Mouse (Mus musculus): ENCODE measurements around the gene Rrp1. TPM values are rescaled to one million over a fixed set of nuclear protein-coding genes. Genes with fewer than 3 reads are reported as not detected.

The Rrp1 gene
- total and polyA plus RNA-seq, 3 experiments, result 273 to 417 TPM; not detected in 1

DNA sequence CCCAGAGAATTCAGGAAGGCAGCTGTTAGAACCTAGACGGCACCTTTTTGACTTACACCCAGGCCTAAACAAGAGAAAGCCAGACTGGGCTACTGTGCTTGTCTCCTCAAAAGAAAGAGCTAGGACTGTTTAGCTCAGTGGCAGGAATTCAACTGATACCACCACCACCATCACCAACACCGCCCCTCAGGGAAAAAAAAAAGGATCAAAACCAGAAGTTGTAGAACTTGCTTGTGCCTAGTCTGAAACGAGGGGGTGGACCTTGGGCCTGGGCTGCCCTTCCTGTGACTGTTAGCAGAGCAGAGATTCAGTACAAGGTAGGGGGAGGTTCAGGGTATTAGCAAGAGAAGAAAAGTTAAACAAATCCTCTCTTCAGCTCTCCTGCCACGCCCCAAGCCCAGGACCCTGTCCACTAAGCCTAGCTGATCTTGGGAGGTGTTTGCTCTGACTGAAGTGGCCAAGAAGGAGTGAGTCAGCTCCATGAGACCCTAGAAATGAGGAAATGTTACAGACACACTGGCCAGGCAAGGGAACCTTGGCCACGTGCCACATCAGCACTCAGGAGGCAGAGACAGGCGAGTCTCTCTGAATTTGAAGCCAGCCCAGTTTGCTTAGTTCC lies 13.4 kb upstream of the Rrp1 start:
- H3K4me1 ChIP-seq (ENCODE audit: control insufficient read depth in 1 of 2, insufficient read depth in 2 of 2, low read length in 2 of 2), result peaks cover 0 to 9% of the 10 kb centered on the region in 2 experiments; a peak in 3 of 4 replicates
- peak overlapping the region; percentile 90 for H3K4me3 ChIP-seq (ENCODE audit: control insufficient read depth in 1 of 2, insufficient read depth in 1 of 2, low read depth in 2 of 2, low read length in 2 of 2)
- TF ChIP-seq ZNF384 (IDR thresholded peaks at IDR 0.05; ENCODE audit: low read depth, low read length) (peak; percentile 56; the same call in 1 of the 2 replicates), TAL1 (IDR thresholded peaks at IDR 0.05; ENCODE audit: low read length) (no peak), BHLHE40 (IDR thresholded peaks at IDR 0.05; ENCODE audit: borderline replicate concordance, low read depth, low read length) (no peak), SMC3 (IDR thresholded peaks at IDR 0.05; ENCODE audit: low read depth, low read length) (no peak)
- H3K36me3 ChIP-seq (ENCODE audit: control insufficient read depth in 1 of 2, insufficient read depth in 2 of 2, low read length in 2 of 2), result peaks cover 0 to 3% of the 10 kb centered on the region in 2 experiments; a peak in 1 of 4 replicates
- peak overlapping the region; percentile 81 for H3K9ac ChIP-seq (ENCODE audit: control insufficient read depth, low read depth, low read length, poor library complexity, severe bottlenecking)
- H3K79me2 ChIP-seq (ENCODE audit: control insufficient read depth, insufficient read depth, low read length, poor library complexity), result peaks cover 5% of the 10 kb centered on the region
- DNase-seq (ENCODE audit: low read depth, low spot score), result peak; percentile 55
- H3K9me3 ChIP-seq (replicated peaks; ENCODE audit: insufficient read depth, low read length), result no peaks in the 10 kb centered on the region
- no peaks in the 10 kb centered on the region for H3K27me3 ChIP-seq (ENCODE audit: control insufficient read depth in 1 of 2, insufficient read depth in 2 of 2, low read length in 2 of 2)
- peak overlapping the region; percentile 38 for H3K27ac ChIP-seq (ENCODE audit: control insufficient read depth, low read depth, low read length)

DNA sequence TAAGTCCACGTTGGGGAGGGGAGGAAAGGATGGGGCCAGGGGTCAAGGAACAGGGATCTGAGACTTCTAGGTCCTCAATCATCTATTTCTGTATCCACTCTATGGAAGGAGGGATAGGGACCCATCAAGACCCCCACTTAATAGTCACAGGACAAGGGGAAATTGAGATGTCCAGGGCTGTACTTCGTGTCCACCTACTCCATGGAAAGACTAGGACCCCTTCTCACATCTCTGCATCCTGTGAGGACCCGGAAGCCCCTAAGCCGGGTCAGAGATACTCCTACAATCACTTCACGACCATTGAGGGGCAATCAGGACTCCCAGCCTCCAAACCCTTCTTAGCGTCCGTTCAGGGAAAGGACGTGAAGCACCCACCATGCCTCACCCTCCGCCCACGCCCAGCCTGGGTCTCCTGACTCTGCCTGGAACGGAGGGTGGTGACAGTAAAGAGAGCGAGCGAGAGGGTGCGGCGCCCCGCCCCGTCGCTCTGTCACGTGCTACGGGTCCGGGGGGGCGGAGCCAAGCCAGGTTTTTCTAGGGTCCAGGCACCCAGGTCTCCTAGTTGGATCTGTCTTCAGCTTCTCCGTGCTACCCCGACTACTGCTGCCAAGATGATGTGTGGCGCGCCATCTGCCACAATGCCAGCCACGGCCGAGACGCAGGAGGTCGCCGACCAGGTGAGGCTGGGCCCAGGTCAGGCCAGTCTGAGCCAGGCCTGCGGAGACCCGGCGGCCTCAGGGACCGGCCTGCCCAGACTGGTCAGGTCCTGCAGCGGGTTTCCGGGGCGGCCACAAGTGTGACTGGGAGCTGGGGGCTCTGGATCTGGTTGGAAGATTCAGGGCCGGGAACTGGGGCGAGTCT lies 12.6 kb upstream of the Rrp1 start, which contains the start of gene Cstb:
TSS of gene Cstb (plus strand) at position 489 of the 861 bp plus-strand sequence.
- Histone ChIP-seq H3K9ac (ENCODE audit: control insufficient read depth, low read depth, low read length, poor library complexity, severe bottlenecking) (peak within 1 kb of the TSS; percentile 81), H3K27me3 (ENCODE audit: control insufficient read depth in 1 of 2, insufficient read depth in 2 of 2, low read length in 2 of 2) (no peaks in the 10 kb centered on the region), H3K9me3 (replicated peaks; ENCODE audit: insufficient read depth, low read length) (no peaks in the 10 kb centered on the region), H3K27ac (ENCODE audit: control insufficient read depth, low read depth, low read length) (peak within 1 kb of the TSS; percentile 38), H3K4me3 (ENCODE audit: control insufficient read depth in 1 of 2, insufficient read depth in 1 of 2, low read depth in 2 of 2, low read length in 2 of 2) (peak within 1 kb of the TSS; percentile 90), H3K79me2 (ENCODE audit: control insufficient read depth, insufficient read depth, low read length, poor library complexity) (peaks cover 5% of the 10 kb centered on the region), H3K4me1 (ENCODE audit: control insufficient read depth in 1 of 2, insufficient read depth in 2 of 2, low read length in 2 of 2) (peaks cover 0 to 9% of the 10 kb centered on the region in 2 experiments; a peak in 3 of 4 replicates), H3K36me3 (ENCODE audit: control insufficient read depth in 1 of 2, insufficient read depth in 2 of 2, low read length in 2 of 2) (peaks cover 0 to 3% of the 10 kb centered on the region in 2 experiments; a peak in 1 of 4 replicates)
- peak; percentile 91 for DNase-seq (ENCODE audit: low read depth, low spot score)
- TF ChIP-seq GATA1 (IDR thresholded peaks at IDR 0.05; ENCODE audit: low read depth, low read length), result no peak
- peak; percentile 95 for TF ChIP-seq USF1 (IDR thresholded peaks at IDR 0.05; ENCODE audit: low read depth, low read length)
- TF ChIP-seq MAZ (IDR thresholded peaks at IDR 0.05; ENCODE audit: low read depth, low read length), result peak; percentile 48; the same call in 1 of the 2 replicates
- TF ChIP-seq RAD21 (IDR thresholded peaks at IDR 0.05; ENCODE audit: low read depth, low read length), result no peak
- peak; percentile 23; the same call in 1 of the 2 replicates for TF ChIP-seq TBP (IDR thresholded peaks at IDR 0.05; ENCODE audit: low read depth, low read length)
- TF ChIP-seq MAX (IDR thresholded peaks at IDR 0.05; ENCODE audit: low read length), result peak; percentile 78
- no peak for TF ChIP-seq POLR2AphosphoS5 (IDR thresholded peaks at IDR 0.05; ENCODE audit: borderline replicate concordance, low read depth, low read length)
- TF ChIP-seq RCOR1 (IDR thresholded peaks at IDR 0.05; ENCODE audit: low read depth, low read length), result no peak
- TF ChIP-seq NRF1 (IDR thresholded peaks at IDR 0.05; ENCODE audit: insufficient read depth, low read depth, low read length, poor library complexity, severe bottlenecking), result no peak
- no peak for TF ChIP-seq MYB (IDR thresholded peaks at IDR 0.05; ENCODE audit: low read depth, low read length)
- TF ChIP-seq MEF2A (IDR thresholded peaks at IDR 0.05; ENCODE audit: extremely low read depth, insufficient replicate concordance, low read depth, low read length, poor library complexity, severe bottlenecking), result no peak
- no peak for TF ChIP-seq ETS1 (IDR thresholded peaks at IDR 0.05; ENCODE audit: low read depth, low read length)
- no peak for TF ChIP-seq KAT2A (conservative IDR thresholded peaks at IDR 0.05; ENCODE audit: low read depth, low read length)
- TF ChIP-seq NELFE (IDR thresholded peaks at IDR 0.05; ENCODE audit: low read depth, low read length), result peak; percentile 66
- TF ChIP-seq HCFC1 (IDR thresholded peaks at IDR 0.05; ENCODE audit: low read depth, low read length), result peak; percentile 44; the same call in 1 of the 2 replicates
- no peak for TF ChIP-seq UBTF (IDR thresholded peaks at IDR 0.05; ENCODE audit: borderline replicate concordance, insufficient read depth, low read depth, low read length)
- peak; percentile 49; the same call in 1 of the 2 replicates for TF ChIP-seq TCF12 (IDR thresholded peaks at IDR 0.05; ENCODE audit: low read depth, low read length)
- TF ChIP-seq ZMIZ1 (IDR thresholded peaks at IDR 0.05; ENCODE audit: low read depth, low read length), result 0 out of 2 replicates have a peak, but pooled peaks have one; percentile 36
- TF ChIP-seq USF2 (IDR thresholded peaks at IDR 0.05; ENCODE audit: borderline replicate concordance in 1 of 2, insufficient read depth in 1 of 2, low read depth in 1 of 2, low read length in 2 of 2), result peak; percentile 25 to 59; a peak in 2 of 4 replicates
- TF ChIP-seq POLR2A (IDR thresholded peaks at IDR 0.05; ENCODE audit: control insufficient read depth in 1 of 2, insufficient read depth in 1 of 2, low read depth in 1 of 2, low read length in 2 of 2, poor library complexity in 1 of 2), result peak; percentile 64 to 78
- no peak for TF ChIP-seq GABPA (IDR thresholded peaks at IDR 0.05; ENCODE audit: low read depth, low read length)
- peak; percentile 91 for TF ChIP-seq BHLHE40 (IDR thresholded peaks at IDR 0.05; ENCODE audit: borderline replicate concordance, low read depth, low read length)
- peak; percentile 71 for TF ChIP-seq SIN3A (IDR thresholded peaks at IDR 0.05; ENCODE audit: low read length)
- peak; percentile 77 for TF ChIP-seq MXI1 (IDR thresholded peaks at IDR 0.05; ENCODE audit: low read depth, low read length)
